Mouse (Mus musculus) hindbrain, embryonic 12.5 days (tissue): ENCODE measurements around the gene Vmn1r85. TPM values are rescaled to one million over a fixed set of nuclear protein-coding genes. Genes with fewer than 3 reads are reported as not detected.
A peak's percentile ranks its signal among the peaks of the same experiment; 100 is the strongest.
"Not testable (repeated sequence)": the region's sequence is repeated elsewhere in the genome, so short reads cannot be mapped to it uniquely, and the experiment has no call there.

ENCODE experiments used
- ATAC-seq: fragments of 200-750 bp; cut with Nextera tagmentation; 2 replicates; pipeline ENCODE4 v1.8.0; 2017; ENCODE audit warnings: moderate TSS enrichment; ENCODE audit not compliant: low FRiP score
- H3K27ac ChIP-seq: fragments of 300-500 bp; sonication (generic); 2 replicates; pipeline ENCODE4 v1.5.1; 2016; ENCODE audit warnings: mild to moderate bottlenecking
- H3K27me3 ChIP-seq: fragments of 300-500 bp; sonication (generic); 2 replicates; pipeline ENCODE4 v1.6.1; 2016; ENCODE audit warnings: mild to moderate bottlenecking
- H3K36me3 ChIP-seq: fragments of 300-500 bp; sonication (generic); 2 replicates; pipeline ENCODE4 v1.6.1; 2016; ENCODE audit warnings: mild to moderate bottlenecking
- H3K4me1 ChIP-seq: fragments of 300-500 bp; sonication (generic); 2 replicates; pipeline ENCODE4 v1.6.1; 2016
- H3K4me2 ChIP-seq: fragments of 300-500 bp; sonication (generic); replicated peaks from 2 replicates; pipeline ENCODE4 v1.6.1; 2016; ENCODE audit warnings: mild to moderate bottlenecking
- H3K4me3 ChIP-seq: fragments of 300-500 bp; sonication (generic); 2 replicates; pipeline ENCODE4 v1.5.1; 2016; ENCODE audit warnings: mild to moderate bottlenecking
- H3K9ac ChIP-seq: fragments of 300-500 bp; sonication (generic); 2 replicates; pipeline ENCODE4 v1.6.1; 2016; ENCODE audit warnings: mild to moderate bottlenecking, moderate library complexity
- H3K9me3 ChIP-seq: fragments of 300-500 bp; sonication (generic); replicated peaks from 2 replicates; pipeline ENCODE4 v1.6.1; 2016; ENCODE audit warnings: mild to moderate bottlenecking
- WGBS: fragments of 180-500 bp; shearing (Covaris S2); methylation state at CpG from one replicate; pipeline ENCODE4 v1.1.7; 2016; 5-methylcytosine and 5-hydroxymethylcytosine counted together
- polyA plus RNA-seq: library from polyadenylated mRNA; unstranded; fragments of >200 nt; fragmentation: Nextera tagmentation; extraction: Ambion mirVana; gene quantifications from 2 replicates; pipeline ENCODE4 v1.2.1, GENCODE M21; 2016

Vmn1r85 gene
- not detected in 2 replicates for polyA plus RNA-seq

DNA sequence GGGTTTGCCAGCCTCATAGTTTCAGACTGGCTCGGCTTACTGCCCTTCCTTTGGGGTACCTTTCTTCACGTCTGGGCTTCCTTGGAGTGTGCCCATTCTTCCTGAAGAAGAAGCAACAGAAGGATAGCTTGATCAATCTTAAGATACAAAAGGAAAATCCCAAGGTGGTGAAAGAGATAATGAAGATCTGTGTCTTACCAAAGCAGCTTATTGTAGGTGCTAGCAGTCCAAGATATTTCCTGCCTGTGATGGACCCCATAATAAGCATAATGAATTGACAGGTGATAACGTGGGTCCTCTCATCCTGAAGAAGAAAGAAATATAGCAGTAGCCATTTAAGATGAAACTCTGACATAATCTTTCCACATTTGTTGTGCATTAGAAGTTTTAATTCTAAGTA, at the start of gene Vmn1r85:
Gene Vmn1r85, minus strand, starts transcription at position 101 of the 400 bp plus-strand sequence.
- Histone ChIP-seq H3K27ac (no peak within 1 kb of the TSS), H3K4me3 (no peak within 1 kb of the TSS), H3K4me1 (no peaks in the 10 kb centered on the region), H3K9me3 (no peaks in the 10 kb centered on the region), H3K9ac (no peak within 1 kb of the TSS), H3K4me2 (no peak within 1 kb of the TSS), H3K36me3 (no peaks in the 10 kb centered on the region), H3K27me3 (no peaks in the 10 kb centered on the region)
- no peak for ATAC-seq
- WGBS = 65% methylated on average over 3 of the region's 3 CpGs

- no peak within 1 kb of the TSS for H3K4me2 ChIP-seq
- WGBS = 72% methylated on average over 1 of the region's 1 CpGs
- H3K9ac ChIP-seq = no peak within 1 kb of the TSS
- no peak within 1 kb of the TSS for H3K4me3 ChIP-seq
- H3K4me1 ChIP-seq = no peaks in the 10 kb centered on the region
- H3K36me3 ChIP-seq = no peaks in the 10 kb centered on the region
- H3K27ac ChIP-seq = no peak within 1 kb of the TSS
- H3K27me3 ChIP-seq = no peaks in the 10 kb centered on the region
- H3K9me3 ChIP-seq = no peaks in the 10 kb centered on the region
- no peak for ATAC-seq
Observed at GRCm38 (mm10) chr7:13140057-13140456, 45.1 kb upstream of the Vmn1r85 start, which contains the start of gene Vmn1r87. TSS of gene Vmn1r87 (minus strand) at chr7:13140157.

DNA sequence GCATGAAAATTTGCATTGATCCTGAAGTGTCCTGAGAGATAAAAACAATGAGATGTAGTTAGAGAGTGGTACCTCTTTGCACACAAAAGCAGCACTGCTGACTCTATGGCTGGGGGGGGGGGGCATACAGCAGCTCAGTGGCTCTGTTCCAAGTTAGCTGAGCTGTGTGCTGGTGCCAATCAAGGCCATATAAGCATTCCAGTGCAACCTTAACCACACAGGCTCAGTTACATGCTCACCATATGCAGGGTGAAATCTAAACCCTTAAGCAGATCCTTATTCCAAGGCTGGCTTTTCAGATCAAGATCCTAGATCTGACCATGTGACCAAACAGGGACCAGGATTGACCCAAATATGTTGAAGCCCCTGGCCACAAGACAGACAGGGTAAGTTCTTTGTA, 42.4 kb upstream of the Vmn1r85 start:
- H3K4me3 ChIP-seq = no peak overlapping the region
- ATAC-seq = no peak
- no peaks in the 10 kb centered on the region for H3K36me3 ChIP-seq

DNA sequence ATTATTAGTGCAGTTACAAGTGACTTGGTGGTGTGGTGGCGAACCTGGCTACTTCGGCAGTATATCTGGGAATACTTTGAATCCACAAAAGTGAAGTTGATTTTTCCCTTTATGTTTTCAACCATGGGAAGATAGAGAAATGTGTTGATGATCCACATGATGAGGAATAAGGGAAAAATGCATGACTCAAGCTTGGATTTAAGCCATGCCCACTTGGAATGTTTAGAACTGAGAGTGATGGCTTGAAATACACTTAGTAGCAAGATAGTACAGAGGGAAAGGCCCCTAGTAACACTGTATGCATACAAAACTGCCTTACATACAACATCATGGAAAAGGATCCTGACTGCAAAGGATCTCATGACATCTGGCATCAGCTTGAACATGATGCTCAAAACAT, 36.9 kb upstream of the Vmn1r85 start:
- Histone ChIP-seq H3K4me3 (no peak overlapping the region), H3K4me2 (no peak overlapping the region), H3K27ac (no peak overlapping the region), H3K4me1 (no peaks in the 10 kb centered on the region), H3K36me3 (no peaks in the 10 kb centered on the region), H3K27me3 (no peaks in the 10 kb centered on the region), H3K9me3 (no peaks in the 10 kb centered on the region), H3K9ac (no peak overlapping the region)
- WGBS = 79% methylated on average over 2 of the region's 2 CpGs
- no peak for ATAC-seq

More for the DNA sequence above, 42.4 kb upstream of the Vmn1r85 start:
- no peak overlapping the region for H3K27ac ChIP-seq
- no peak overlapping the region for H3K9ac ChIP-seq
- H3K4me2 ChIP-seq = no peak overlapping the region
- H3K27me3 ChIP-seq = no peaks in the 10 kb centered on the region
- no peaks in the 10 kb centered on the region for H3K9me3 ChIP-seq
- H3K4me1 ChIP-seq = no peaks in the 10 kb centered on the region

DNA sequence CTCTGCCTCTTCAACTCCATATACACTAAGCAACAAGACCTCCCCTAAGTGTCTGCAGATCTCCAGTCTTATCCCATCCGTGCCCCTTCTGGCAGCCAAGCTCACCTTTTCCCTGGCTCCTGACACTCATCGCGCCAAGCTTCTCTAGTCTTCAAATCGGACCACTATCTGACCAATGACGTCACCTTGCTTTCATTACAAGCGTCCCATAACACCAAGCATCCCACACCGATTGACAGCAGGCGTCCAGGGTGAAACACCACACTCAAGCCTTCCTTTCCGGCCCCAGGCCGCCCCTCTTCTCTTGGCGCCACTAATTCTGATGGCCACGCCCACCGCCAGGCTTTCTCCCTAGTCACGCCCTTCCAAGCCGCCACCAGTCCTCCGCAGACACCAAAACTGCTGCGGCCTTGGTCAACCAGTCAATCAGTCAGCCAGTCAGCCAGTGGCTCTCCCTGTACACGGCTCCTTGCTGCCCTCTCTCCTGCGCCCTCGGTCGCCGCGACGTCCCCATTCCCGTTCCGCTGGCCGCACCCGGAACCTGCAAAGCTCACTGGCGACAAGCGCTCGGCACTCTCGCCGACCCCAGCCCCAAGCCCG, 28.7 kb upstream of the Vmn1r85 start:
- H3K4me3 ChIP-seq = peak overlapping the region; percentile 27
- H3K9me3 ChIP-seq, H3K4me1 ChIP-seq, H3K27me3 ChIP-seq, H3K9ac ChIP-seq, H3K27ac ChIP-seq, H3K36me3 ChIP-seq: not testable (repeated sequence)
- WGBS = under 1% methylated on average over 24 of the region's 34 CpGs
- peak; percentile 93 for ATAC-seq
- peak overlapping the region; percentile 42 for H3K4me2 ChIP-seq

GRCm38 (mm10) chr7:13119817-13120216, 24.8 kb upstream of the Vmn1r85 start, which contains the start of gene Vmn1r86:
TSS of gene Vmn1r86 (minus strand) at chr7:13119917.
- H3K4me2 ChIP-seq = no peak within 1 kb of the TSS
- no peaks in the 10 kb centered on the region for H3K36me3 ChIP-seq
- no peaks in the 10 kb centered on the region for H3K4me1 ChIP-seq
- ATAC-seq = no peak
- H3K9ac ChIP-seq = no peak within 1 kb of the TSS
- no peaks in the 10 kb centered on the region for H3K27me3 ChIP-seq
- H3K9me3 ChIP-seq = no peaks in the 10 kb centered on the region
- no peak within 1 kb of the TSS for H3K27ac ChIP-seq
- H3K4me3 ChIP-seq = no peak within 1 kb of the TSS

DNA sequence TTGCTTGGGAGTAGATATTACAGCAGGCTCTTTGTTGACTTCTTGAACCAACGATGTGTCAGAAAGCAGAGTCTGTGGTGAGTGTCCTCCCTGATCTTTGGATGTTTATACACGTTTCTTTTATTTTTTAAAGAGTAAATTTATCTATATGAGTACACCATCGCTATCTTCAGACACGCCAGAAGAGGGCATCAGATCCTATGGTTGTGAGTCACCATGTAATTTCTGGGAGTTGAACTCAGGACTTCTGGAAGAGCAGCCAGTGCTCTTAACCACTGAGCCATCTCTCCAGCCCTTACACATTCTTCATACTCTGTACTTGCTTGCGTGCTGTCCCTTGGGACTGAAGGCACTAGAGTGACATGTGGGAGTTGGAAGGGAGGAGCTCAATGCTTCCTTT, 22.7 kb downstream of the Vmn1r85 start:
- Histone ChIP-seq H3K9me3 (no peaks in the 10 kb centered on the region), H3K4me1 (no peaks in the 10 kb centered on the region), H3K4me3 (no peak overlapping the region), H3K27ac (no peak overlapping the region), H3K27me3 (no peaks in the 10 kb centered on the region), H3K4me2 (no peak overlapping the region), H3K36me3 (no peaks in the 10 kb centered on the region), H3K9ac (no peak overlapping the region)
- 54% methylated on average over 5 of the region's 5 CpGs for WGBS
- ATAC-seq = no peak

- not testable (repeated sequence) for ATAC-seq, H3K9me3 ChIP-seq, H3K4me3 ChIP-seq, H3K27me3 ChIP-seq, H3K4me1 ChIP-seq, H3K27ac ChIP-seq, H3K36me3 ChIP-seq, H3K4me2 ChIP-seq, H3K9ac ChIP-seq
- WGBS = 60% methylated on average over 2 of the region's 2 CpGs
Observed at GRCm38 (mm10) chr7:13063399-13063798, 31.6 kb downstream of the Vmn1r85 start.

DNA sequence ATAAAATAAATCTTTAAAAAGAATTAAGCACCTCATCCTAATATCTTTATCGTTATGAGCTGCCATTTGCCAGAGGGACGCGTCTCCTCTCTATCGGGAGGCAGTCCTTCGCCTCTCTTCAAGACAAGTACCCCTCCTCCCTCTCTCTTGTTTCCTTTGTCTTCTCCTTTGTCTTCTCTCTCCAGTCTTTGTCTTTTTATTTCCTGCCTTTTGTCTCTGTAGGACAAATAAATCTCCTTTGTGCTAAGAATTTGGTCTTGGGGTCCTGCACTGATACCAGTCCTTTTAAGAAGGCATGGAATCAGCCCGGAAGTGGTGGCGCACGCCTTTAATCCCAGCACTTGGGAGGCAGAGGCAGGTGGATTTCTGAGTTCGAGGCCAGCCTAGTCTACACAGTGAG, 35.4 kb downstream of the Vmn1r85 start:
- Histone ChIP-seq H3K4me3 (no peak overlapping the region), H3K9ac (no peak overlapping the region), H3K27ac (no peak overlapping the region), H3K27me3 (no peaks in the 10 kb centered on the region), H3K4me1 (no peaks in the 10 kb centered on the region), H3K36me3 (no peaks in the 10 kb centered on the region), H3K4me2 (no peak overlapping the region), H3K9me3 (no peaks in the 10 kb centered on the region)
- ATAC-seq = no peak
- 85% methylated on average over 9 of the region's 9 CpGs for WGBS

DNA sequence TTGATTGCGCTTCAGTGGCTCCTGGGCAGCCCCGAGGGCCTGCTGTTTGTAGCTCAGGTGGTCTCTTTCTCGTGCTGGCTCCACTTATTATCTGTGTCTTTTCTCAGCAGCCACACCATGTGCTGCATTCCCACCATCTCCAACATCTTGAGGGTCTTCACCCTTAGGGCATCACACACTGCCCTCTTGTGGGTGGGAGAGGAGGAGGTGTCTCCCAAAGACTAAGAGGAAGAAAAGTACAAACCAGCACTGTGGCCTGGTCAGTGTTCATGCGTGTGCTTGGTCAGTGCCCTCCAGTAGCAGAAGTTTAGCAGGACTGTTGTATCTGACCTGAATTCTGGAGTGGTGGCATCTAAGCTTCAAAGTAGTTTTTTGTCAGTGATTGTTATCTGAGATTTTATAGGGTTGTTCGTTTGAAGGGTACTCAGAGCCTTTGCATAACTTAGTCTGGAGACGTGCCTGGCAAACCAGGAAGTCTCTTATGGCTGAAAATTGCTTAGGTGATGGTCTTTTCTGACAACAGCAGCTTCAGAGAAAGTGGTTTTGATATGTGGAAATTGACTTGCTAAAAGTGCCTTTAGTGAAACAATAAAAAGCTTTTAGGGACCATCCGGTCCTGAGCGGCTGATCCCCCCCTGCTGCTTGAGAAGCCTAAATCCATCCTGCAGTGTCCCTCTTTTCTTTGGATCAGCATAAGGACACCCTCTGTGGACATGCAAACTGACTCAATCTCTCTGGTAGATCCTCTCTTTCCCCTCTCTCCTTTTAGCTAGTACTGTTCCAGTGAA, 37.9 kb downstream of the Vmn1r85 start:
- Histone ChIP-seq H3K4me2 (no peak overlapping the region), H3K27ac (no peak overlapping the region), H3K9ac (no peak overlapping the region), H3K9me3 (no peaks in the 10 kb centered on the region), H3K27me3 (no peaks in the 10 kb centered on the region), H3K4me1 (peaks cover 6% of the 10 kb centered on the region; the same call in 1 of the 2 replicates), H3K4me3 (no peak overlapping the region), H3K36me3 (no peaks in the 10 kb centered on the region)
- ATAC-seq = no peak
- WGBS = 61% methylated on average over 8 of the region's 8 CpGs

DNA sequence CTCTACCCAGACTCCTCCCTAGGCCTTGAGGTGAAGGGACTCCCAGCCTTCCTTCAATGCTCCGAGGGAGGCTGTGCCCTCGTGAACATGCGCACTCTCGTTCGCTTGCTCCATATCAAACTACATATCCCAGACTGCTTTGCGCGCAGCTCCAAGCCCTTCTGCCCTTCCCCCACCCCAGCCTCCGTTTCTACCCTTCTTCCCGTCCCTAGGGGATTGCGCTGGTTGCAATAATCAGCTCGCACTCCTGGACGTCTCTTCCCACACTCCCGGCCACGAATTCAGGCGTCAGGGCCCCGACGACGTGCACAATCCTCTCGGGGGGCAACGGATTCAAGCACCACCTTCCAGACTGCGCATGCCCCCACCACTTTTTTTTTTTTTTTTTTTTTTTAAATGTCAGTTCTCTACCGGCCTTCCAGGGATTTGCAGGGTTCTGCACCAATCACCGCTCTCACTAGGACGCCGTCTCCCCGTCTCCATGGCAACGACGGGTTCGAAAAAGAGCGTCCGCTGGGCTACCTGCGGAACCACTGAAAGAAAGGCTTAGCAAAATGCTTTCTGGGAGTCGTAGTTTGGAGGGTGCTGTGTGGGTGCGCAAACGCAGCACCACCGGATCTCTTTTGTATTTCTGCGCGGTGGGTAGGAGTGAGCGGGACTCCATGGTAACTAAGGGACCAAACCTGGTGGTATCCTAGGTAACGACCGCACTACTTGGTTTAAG, 40.5 kb downstream of the Vmn1r85 start, which contains the start of gene Mzf1:
Gene Mzf1, minus strand, starts transcription at position 478 of the 724 bp plus-strand sequence.
- Histone ChIP-seq H3K4me1 (peaks cover 6% of the 10 kb centered on the region; the same call in 1 of the 2 replicates), H3K27me3 (no peaks in the 10 kb centered on the region), H3K4me3 (peak within 1 kb of the TSS; percentile 55), H3K9ac (peak within 1 kb of the TSS; percentile 63), H3K27ac (peak within 1 kb of the TSS; percentile 94), H3K9me3 (no peaks in the 10 kb centered on the region), H3K36me3 (no peaks in the 10 kb centered on the region), H3K4me2 (peak within 1 kb of the TSS; percentile 47)
- under 1% methylated on average over 41 of the region's 41 CpGs for WGBS
- peak; percentile 94 for ATAC-seq

DNA sequence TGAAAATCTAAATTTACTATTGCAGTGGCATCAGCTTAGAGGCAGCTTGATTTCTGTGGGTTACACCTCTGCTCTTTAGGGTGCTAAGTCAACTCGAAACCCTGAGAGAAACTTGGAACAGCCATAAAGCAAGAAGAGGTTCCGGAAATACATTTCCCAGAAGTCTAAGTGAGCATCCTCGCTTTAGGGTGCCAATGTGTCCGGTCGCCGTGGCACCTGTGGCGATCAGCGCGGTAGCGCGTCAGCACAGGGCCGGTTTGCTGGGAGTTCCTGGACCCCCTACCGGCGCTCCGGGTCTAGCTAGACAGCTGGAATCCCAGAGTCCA, 41.0 kb downstream of the Vmn1r85 start:
- no peaks in the 10 kb centered on the region for H3K27me3 ChIP-seq
- H3K4me1 ChIP-seq = peaks cover 6% of the 10 kb centered on the region; the same call in 1 of the 2 replicates
- no peaks in the 10 kb centered on the region for H3K9me3 ChIP-seq
- H3K27ac ChIP-seq = peak overlapping the region; percentile 94
- peak overlapping the region; percentile 55 for H3K4me3 ChIP-seq
- 2% methylated on average over 15 of the region's 15 CpGs for WGBS
- no peaks in the 10 kb centered on the region for H3K36me3 ChIP-seq
- no peak for ATAC-seq
- peak overlapping the region; percentile 63 for H3K9ac ChIP-seq
- peak overlapping the region; percentile 47 for H3K4me2 ChIP-seq
